Mouse (Mus musculus): Measurements from ENCODE around the gene Ralgps2. TPM values are rescaled to one million over a fixed set of nuclear protein-coding genes. Genes with fewer than 3 reads are reported as not detected.

The Ralgps2 gene
- polyA plus RNA-seq, 1 experiment: 123 TPM

GRCm38 (mm10) chr1:156950354-156950753 is 10.9 kb upstream of the Ralgps2 start:
- no peaks in the 10 kb centered on the region for H3K36me3 ChIP-seq (ENCODE audit: control insufficient read depth, insufficient read depth, low read length)
- H3K27me3 ChIP-seq (ENCODE audit: control insufficient read depth, insufficient read depth, low read length): no peaks in the 10 kb centered on the region
- no peak overlapping the region for H3K27ac ChIP-seq (ENCODE audit: control insufficient read depth, insufficient read depth, low read depth, low read length)
- H3K4me3 ChIP-seq (ENCODE audit: control insufficient read depth, low read depth, low read length): no peak overlapping the region; the same call in 1 of the 2 replicates
- H3K4me1 ChIP-seq (ENCODE audit: control insufficient read depth, insufficient read depth, low read length): peaks cover 2% of the 10 kb centered on the region; the same call in 1 of the 2 replicates
- TF ChIP-seq CTCF (IDR thresholded peaks at IDR 0.05; ENCODE audit: control insufficient read depth, insufficient read depth, insufficient replicate concordance, low read depth, low read length) (no peak), POLR2A (IDR thresholded peaks at IDR 0.05; ENCODE audit: control insufficient read depth, low read depth, low read length) (no peak)

- Histone ChIP-seq H3K27me3 (ENCODE audit: control insufficient read depth, insufficient read depth, low read length) (no peaks in the 10 kb centered on the region), H3K27ac (ENCODE audit: control insufficient read depth, insufficient read depth, low read depth, low read length) (peak overlapping the region; percentile 15; the same call in 1 of the 2 replicates), H3K36me3 (ENCODE audit: control insufficient read depth, insufficient read depth, low read length) (no peaks in the 10 kb centered on the region), H3K4me3 (ENCODE audit: control insufficient read depth, low read depth, low read length) (peak overlapping the region; percentile 98; the same call in 1 of the 2 replicates), H3K4me1 (ENCODE audit: control insufficient read depth, insufficient read depth, low read length) (peaks cover 2% of the 10 kb centered on the region)
- TF ChIP-seq POLR2A (IDR thresholded peaks at IDR 0.05; ENCODE audit: control insufficient read depth, low read depth, low read length) (no peak), CTCF (IDR thresholded peaks at IDR 0.05; ENCODE audit: control insufficient read depth, insufficient read depth, insufficient replicate concordance, low read depth, low read length) (no peak)
These were observed 1.2 kb upstream of the Ralgps2 start for GRCm38 (mm10) chr1:156940584-156940983.

GRCm38 (mm10) chr1:156940142-156940522 is 706 bp upstream of the Ralgps2 start:
- Histone ChIP-seq H3K4me1 (ENCODE audit: control insufficient read depth, insufficient read depth, low read length) (peaks cover 2% of the 10 kb centered on the region), H3K27ac (ENCODE audit: control insufficient read depth, insufficient read depth, low read depth, low read length) (peak overlapping the region; percentile 95), H3K27me3 (ENCODE audit: control insufficient read depth, insufficient read depth, low read length) (no peaks in the 10 kb centered on the region), H3K4me3 (ENCODE audit: control insufficient read depth, low read depth, low read length) (peak overlapping the region; percentile 98), H3K36me3 (ENCODE audit: control insufficient read depth, insufficient read depth, low read length) (no peaks in the 10 kb centered on the region)
- no peak for TF ChIP-seq POLR2A (IDR thresholded peaks at IDR 0.05; ENCODE audit: control insufficient read depth, low read depth, low read length)
- no peak for TF ChIP-seq CTCF (IDR thresholded peaks at IDR 0.05; ENCODE audit: control insufficient read depth, insufficient read depth, insufficient replicate concordance, low read depth, low read length)

- Histone ChIP-seq H3K4me3 (ENCODE audit: control insufficient read depth, low read depth, low read length) (peak overlapping the region; percentile 98), H3K27ac (ENCODE audit: control insufficient read depth, insufficient read depth, low read depth, low read length) (peak overlapping the region; percentile 93), H3K4me1 (ENCODE audit: control insufficient read depth, insufficient read depth, low read length) (peaks cover 3% of the 10 kb centered on the region), H3K36me3 (ENCODE audit: control insufficient read depth, insufficient read depth, low read length) (no peaks in the 10 kb centered on the region), H3K27me3 (ENCODE audit: control insufficient read depth, insufficient read depth, low read length) (no peaks in the 10 kb centered on the region)
- TF ChIP-seq CTCF (IDR thresholded peaks at IDR 0.05; ENCODE audit: control insufficient read depth, insufficient read depth, insufficient replicate concordance, low read depth, low read length) (no peak), POLR2A (IDR thresholded peaks at IDR 0.05; ENCODE audit: control insufficient read depth, low read depth, low read length) (no peak; the same call in 1 of the 2 replicates)
These were observed 652 bp downstream of the Ralgps2 start for GRCm38 (mm10) chr1:156938705-156939242.

GRCm38 (mm10) chr1:156937436-156937835 is 2.0 kb downstream of the Ralgps2 start:
- TF ChIP-seq POLR2A (IDR thresholded peaks at IDR 0.05; ENCODE audit: control insufficient read depth, low read depth, low read length): no peak
- no peak for TF ChIP-seq CTCF (IDR thresholded peaks at IDR 0.05; ENCODE audit: control insufficient read depth, insufficient read depth, insufficient replicate concordance, low read depth, low read length)
- H3K4me3 ChIP-seq (ENCODE audit: control insufficient read depth, low read depth, low read length): peak overlapping the region; percentile 54
- peaks cover 4% of the 10 kb centered on the region for H3K4me1 ChIP-seq (ENCODE audit: control insufficient read depth, insufficient read depth, low read length)
- H3K27me3 ChIP-seq (ENCODE audit: control insufficient read depth, insufficient read depth, low read length): no peaks in the 10 kb centered on the region
- no peaks in the 10 kb centered on the region for H3K36me3 ChIP-seq (ENCODE audit: control insufficient read depth, insufficient read depth, low read length)
- H3K27ac ChIP-seq (ENCODE audit: control insufficient read depth, insufficient read depth, low read depth, low read length): no peak overlapping the region

- H3K36me3 ChIP-seq (ENCODE audit: control insufficient read depth, insufficient read depth, low read length): no peaks in the 10 kb centered on the region
- TF ChIP-seq CTCF (IDR thresholded peaks at IDR 0.05; ENCODE audit: control insufficient read depth, insufficient read depth, insufficient replicate concordance, low read depth, low read length) (no peak), POLR2A (IDR thresholded peaks at IDR 0.05; ENCODE audit: control insufficient read depth, low read depth, low read length) (no peak)
These were observed 5.7 kb downstream of the Ralgps2 start for GRCm38 (mm10) chr1:156933712-156934111.

GRCm38 (mm10) chr1:156932036-156932774 is 7.2 kb downstream of the Ralgps2 start:
- no peak for TF ChIP-seq CTCF (IDR thresholded peaks at IDR 0.05; ENCODE audit: control insufficient read depth, insufficient read depth, insufficient replicate concordance, low read depth, low read length)
- TF ChIP-seq POLR2A (IDR thresholded peaks at IDR 0.05; ENCODE audit: control insufficient read depth, low read depth, low read length): no peak
- Histone ChIP-seq H3K27me3 (ENCODE audit: control insufficient read depth, insufficient read depth, low read length) (no peaks in the 10 kb centered on the region), H3K4me3 (ENCODE audit: control insufficient read depth, low read depth, low read length) (no peak overlapping the region), H3K36me3 (ENCODE audit: control insufficient read depth, insufficient read depth, low read length) (no peaks in the 10 kb centered on the region), H3K27ac (ENCODE audit: control insufficient read depth, insufficient read depth, low read depth, low read length) (no peak overlapping the region), H3K4me1 (ENCODE audit: control insufficient read depth, insufficient read depth, low read length) (peaks cover 2% of the 10 kb centered on the region)

More at GRCm38 (mm10) chr1:156933712-156934111, 5.7 kb downstream of the Ralgps2 start:
- peaks cover 4% of the 10 kb centered on the region for H3K4me1 ChIP-seq (ENCODE audit: control insufficient read depth, insufficient read depth, low read length)
- no peaks in the 10 kb centered on the region for H3K27me3 ChIP-seq (ENCODE audit: control insufficient read depth, insufficient read depth, low read length)
- no peak overlapping the region for H3K4me3 ChIP-seq (ENCODE audit: control insufficient read depth, low read depth, low read length)
- H3K27ac ChIP-seq (ENCODE audit: control insufficient read depth, insufficient read depth, low read depth, low read length): no peak overlapping the region
